18 mouse cellular contexts compared by ENCODE assay signal in the genomic region with DNA sequence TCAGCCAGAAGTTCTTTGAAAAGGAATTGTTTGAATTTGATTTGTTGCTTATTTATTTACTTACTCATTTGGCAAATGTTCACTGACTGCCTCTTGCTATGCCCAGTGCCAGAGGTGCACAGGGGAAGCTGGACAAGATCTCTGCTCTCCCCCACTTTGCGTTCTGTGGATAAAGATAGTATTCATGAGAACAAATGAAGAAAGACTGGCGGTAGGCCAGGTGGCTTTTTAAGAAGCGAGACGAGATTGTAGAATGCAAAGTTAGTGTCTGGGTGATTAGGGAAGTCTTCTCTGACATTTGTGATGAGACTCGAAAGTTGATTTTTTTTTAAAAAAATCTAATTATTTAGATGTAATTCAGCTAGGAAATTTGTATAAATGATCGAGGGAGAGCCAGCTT. TPM values are rescaled to one million over a fixed set of nuclear protein-coding genes. Genes with fewer than 3 reads are reported as not detected.
DNase-seq lines count a peak whose midpoint lies in the region.
"Had no signal": no experiment of that assay in that cellular context is flagged by ENCODE, and none has a peak within 500 bp of the region (broad histone marks: within the 10 kb centered on the region; RNA-seq: fewer than 3 reads in every experiment).

No protein-coding gene starts in this region.

- intact Hi-C loops in gastrocnemius, postnatal 14 days (cut with DNase I; ENCODE audit: low total_unique reads): no loop called here

- peak; percentile 12 to 13 for DNase-seq in cerebellum, postnatal 10 days
- no peak for DNase-seq in cerebellum, adult 8-10 months
- DNase-seq in right cerebral cortex, postnatal 14 days: peak; percentile 21
- DNase-seq in right cerebral cortex, adult 18-20 months: no peak
- peak; percentile 63 for DNase-seq in testis, postnatal 10 days (ENCODE audit: low spot score)
- no peak for DNase-seq in gastrocnemius, postnatal 14 days
- DNase-seq: adrenal gland, adult 2 months; adrenal gland, postnatal 14 days; B cell, adult 2 months; cerebellum, adult 11 months; cerebellum, adult 2 months; cerebellum, postnatal 14 days; heart, adult 18-20 months; heart, postnatal 14 days; heart, postnatal 4 days had no signal

RNA-seq across cellular contexts. Expression of a gene that starts 20.9 kb away (rescaled TPM):
- total RNA-seq in gastrocnemius, postnatal 14 days (2021): not detected
- total RNA-seq: adrenal gland, postnatal 14 days; CH12.LX; G1E; gastrocnemius, adult 8-10 months; heart, adult 18-20 months; heart, postnatal 14 days; heart, postnatal 4 days had no signal

RNA-seq across cellular contexts. Expression of a gene that starts 54.0 kb away (rescaled TPM):
- total RNA-seq in gastrocnemius, postnatal 14 days (2021): 10 to 100 TPM in 1 of 2 experiments, 1 to 10 TPM in 1; 8.1 to 12.0 TPM

Comparison
In these comparisons a context has a peak if more than half of its experiments do, and no peak if none do; other contexts are left out.
1. DNase-seq: peak in cerebellum, postnatal 10 days (2 of 2), right cerebral cortex, postnatal 14 days (single experiment) and testis, postnatal 10 days (single experiment); none in cerebellum, adult 8-10 months (single experiment), right cerebral cortex, adult 18-20 months (single experiment) and gastrocnemius, postnatal 14 days (single experiment).